Mouse (Mus musculus): Measurements from ENCODE around the gene Pip5k1c.

- no peak for TF ChIP-seq ZC3H11A (IDR thresholded peaks at IDR 0.05; ENCODE audit: borderline replicate concordance, low read depth, low read length)
- TF ChIP-seq MAFK (IDR thresholded peaks at IDR 0.05; ENCODE audit: insufficient read depth, low read depth, low read length) = no peak
- TF ChIP-seq CHD2 (IDR thresholded peaks at IDR 0.05; ENCODE audit: low read depth, low read length) = no peak
- TF ChIP-seq ZNF384 (IDR thresholded peaks at IDR 0.05; ENCODE audit: low read depth, low read length) = no peak
- no peak for TF ChIP-seq HCFC1 (IDR thresholded peaks at IDR 0.05; ENCODE audit: borderline replicate concordance, insufficient read depth, low read length)
These were observed 42.9 kb downstream of the Pip5k1c start for GRCm38 (mm10) chr10:81335393-81336340.
